Mouse (Mus musculus) testis, postnatal 10 days (tissue): ENCODE measurements around the gene Slc41a3.

ENCODE experiments used
- DNase-seq: peaks from one replicate; pipeline ENCODE4 v3.0.0; 2021; ENCODE audit warnings: low spot score

The Slc41a3 gene

DNA sequence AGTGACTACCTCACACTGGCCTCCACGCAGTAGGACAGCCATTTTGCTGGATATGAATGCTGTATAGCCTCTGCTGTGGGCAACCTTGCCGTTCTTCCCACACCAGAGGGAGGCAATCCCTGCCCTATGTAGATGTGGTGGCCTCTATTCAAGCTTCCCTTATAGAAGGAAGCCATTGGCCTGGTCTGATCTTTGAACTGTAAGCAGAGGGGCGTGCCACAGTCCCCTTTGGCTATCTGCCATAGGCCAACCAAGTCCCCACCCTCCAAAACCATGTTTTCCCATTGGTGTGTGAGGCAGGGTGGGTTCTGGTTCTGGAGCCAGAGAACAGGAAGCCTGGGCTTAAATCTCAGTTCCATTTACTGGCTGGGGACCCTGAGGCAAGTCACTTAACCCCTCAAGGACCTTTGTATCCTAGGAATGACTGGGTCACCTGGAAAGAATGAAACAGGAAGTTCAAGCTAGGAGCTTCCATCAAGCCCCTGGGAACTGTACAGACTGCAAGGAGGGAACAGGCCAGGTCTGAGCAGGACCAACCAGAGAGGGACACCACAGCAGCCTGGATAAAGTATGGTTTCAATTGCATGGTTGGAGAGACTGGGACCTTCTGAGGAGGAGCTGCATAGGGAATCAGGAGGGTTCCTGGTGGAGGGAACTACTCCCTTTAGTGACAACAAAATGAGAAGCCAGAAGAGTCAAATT is 79.5 kb downstream of the Slc41a3 start:
- no peak for DNase-seq

DNA sequence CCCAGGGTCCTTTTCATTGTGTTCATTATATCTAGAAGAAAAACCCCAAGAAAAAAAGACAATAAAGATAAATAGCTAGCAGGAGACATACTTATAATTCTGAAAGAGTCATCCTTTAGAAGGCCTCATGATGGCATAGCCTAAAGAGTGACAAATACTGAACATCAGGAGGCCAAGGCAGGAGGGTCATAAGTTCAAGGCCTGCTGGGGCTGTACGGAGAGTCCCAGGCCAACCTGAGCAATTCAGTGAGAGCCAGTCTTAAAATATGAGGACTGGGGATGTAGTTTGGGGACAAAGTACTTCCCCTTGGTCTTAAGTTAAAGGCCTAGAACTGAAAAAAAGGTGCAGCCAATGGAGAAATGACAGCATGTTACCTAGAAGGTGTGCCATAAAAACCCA is 82.3 kb downstream of the Slc41a3 start:
- DNase-seq = no peak

DNA sequence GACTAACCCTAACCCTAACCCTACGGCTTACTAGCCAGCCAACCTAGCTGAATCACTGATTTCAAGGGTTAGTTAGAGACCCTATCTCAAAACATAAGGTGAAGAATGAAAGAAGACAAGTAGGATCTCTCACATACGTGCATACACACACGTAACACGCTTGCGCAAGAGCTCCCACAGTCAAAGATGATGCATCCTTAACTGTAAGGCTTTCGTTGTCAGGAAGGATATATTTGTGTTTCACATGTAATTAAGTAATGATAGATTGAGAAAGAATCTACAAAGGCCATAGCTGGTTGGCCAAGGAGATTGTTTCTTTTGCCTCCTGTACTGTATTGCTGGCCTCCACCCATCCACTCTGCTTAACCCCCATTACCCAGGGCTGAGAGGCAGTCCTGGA is 83.5 kb downstream of the Slc41a3 start:
- DNase-seq = no peak

DNA sequence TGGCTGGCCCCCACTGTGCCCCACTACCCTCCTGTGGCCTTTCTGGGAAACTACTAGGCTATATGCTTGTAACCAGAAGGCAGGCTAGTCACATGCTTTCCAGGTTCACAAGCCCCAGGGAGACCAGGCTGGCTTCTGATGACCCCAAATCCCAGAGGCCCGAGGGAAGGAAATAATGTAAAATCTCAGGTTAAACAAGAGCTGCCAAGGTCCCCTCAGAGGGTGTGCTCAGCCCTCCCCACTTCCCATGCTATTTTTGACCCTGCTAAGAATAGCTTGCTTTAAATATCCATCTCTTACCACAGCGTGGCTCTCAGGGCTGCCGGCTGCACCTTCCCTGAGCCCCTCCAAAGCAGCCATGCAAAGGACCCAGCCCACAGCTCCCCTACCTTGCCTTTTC is 84.2 kb downstream of the Slc41a3 start:
- DNase-seq = no peak

DNA sequence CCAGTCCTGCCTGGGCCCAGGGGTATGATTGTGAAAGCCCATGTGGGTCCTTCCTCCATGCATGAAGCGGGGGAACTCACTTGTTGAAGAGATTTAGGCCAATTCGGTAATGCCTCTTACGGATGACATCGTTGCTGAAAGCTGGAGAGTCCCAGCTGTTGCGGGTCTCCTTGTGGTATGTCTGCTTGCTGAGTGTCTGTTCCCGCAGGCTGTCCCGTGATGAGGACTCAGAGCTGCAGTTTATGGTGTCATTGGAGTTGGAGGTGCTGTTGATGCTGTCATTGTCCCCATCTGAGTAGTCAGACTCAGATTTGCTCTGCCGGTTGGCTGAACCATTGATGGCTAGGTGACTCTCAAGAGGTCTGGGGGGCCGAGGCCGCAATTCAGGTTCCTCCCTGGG is 85.0 kb downstream of the Slc41a3 start:
- no peak for DNase-seq

DNA sequence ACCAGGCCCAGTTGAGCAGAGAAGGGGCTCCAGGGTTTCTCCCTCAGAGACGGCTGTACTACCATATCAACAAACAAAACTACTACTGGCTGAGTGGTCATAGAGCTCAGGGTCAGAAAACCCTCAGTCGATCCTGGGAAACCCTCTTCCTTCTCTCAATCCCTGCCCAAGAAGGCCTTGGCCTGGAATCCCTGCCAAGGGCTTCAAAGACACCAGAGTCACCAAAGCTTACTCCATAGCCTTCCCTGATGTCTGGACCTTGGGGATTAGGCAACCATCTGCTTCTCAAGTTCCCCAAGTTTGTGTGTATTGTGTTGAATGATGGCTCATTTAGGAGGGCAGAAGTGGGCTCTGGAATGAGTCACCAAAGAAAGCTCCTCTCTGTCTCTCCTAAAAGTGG is 87.4 kb downstream of the Slc41a3 start:
- no peak for DNase-seq

DNA sequence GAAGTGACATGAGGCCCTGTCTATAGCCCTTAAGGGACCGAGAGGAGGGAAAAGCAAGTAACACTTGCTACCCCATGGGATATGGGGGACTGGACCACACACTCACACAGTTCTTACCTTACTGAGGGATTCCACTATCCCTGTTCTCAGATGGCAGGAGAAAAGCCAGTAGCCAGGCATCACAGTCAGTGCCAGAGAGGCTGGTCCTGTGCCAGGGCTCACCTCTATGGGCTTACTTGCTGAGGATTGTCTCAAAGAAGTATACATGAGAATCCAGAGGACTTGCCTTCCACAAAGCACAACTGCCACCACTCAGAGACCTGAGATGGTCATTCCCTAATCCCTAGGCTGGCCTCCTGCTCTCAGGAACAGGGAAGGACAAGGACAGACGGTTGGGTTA is 87.9 kb downstream of the Slc41a3 start:
- DNase-seq = no peak

DNA sequence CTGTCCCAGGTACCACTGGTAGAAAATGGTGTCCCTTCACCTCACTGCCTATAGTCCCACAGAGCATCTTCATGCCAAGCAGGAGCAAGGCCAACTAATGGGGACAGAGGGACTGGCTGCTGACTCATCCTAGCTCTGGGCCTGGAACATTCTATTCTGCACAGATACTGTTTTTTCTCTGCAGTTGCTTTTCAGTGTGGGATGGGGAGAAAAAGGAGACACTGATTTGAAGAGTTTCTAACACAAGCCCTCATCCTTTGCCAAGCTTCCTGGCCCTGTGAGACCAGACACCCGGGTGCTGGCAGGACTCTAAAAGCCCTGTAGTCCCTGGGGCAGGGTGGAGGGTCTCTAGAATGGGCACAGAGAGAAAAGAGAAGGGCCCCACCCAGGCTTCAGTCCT is 91.2 kb downstream of the Slc41a3 start:
- DNase-seq = no peak
